Mouse (Mus musculus): ENCODE data around the gene Primpol.

Gene Primpol

DNA sequence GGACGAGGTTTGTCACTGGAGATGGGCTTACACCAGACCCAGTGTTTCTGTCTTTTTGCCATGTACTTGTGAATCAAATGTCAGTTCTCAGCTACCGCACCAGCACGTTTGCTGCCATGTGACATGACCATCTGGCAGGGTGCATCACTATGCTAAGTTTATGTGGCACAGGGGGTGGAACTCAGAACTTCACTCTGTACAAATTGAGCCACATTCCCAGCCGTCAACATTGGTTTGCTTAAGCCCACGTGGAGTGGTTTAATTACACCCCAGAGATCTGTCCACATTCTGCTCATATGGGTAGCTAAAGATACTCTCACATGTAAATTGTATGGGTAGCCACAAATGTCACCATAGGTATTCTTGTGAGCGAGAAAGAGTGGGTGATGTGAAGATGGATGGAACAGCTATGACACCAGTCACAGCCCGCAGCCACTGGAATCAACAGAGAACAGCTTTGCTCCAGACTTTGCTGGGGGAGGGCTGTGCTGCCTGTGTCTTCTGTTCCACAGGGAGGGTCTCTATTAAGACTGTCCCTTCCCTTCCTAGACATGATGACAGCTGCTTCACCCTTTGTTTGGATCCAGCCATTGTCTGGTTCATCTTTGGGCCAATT lies 50.0 kb downstream of the Primpol start:
- DNase-seq (ENCODE audit: extremely low spot score, low spot score) = no peak

DNA sequence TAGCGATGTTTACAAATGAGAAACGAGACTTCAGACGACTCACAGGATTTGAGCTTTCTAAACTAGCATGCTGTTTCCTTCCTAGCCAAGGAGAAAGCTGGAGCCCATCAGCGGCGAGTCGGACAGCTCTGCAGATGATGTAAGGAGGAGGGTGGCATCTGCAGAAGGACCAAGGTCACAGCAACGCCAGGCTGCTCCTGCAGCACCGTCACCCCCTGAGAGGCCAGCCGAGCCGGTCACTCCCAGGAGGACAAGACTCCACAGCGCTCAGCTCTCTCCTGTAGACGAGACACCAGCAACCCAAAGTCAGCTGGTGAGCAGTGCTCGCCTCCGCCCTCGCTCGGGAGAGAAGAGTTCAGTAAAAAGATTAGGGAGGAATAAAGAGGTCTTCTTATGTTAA lies 54.7 kb downstream of the Primpol start:
- DNase-seq (ENCODE audit: extremely low spot score, low spot score) = no peak

DNA sequence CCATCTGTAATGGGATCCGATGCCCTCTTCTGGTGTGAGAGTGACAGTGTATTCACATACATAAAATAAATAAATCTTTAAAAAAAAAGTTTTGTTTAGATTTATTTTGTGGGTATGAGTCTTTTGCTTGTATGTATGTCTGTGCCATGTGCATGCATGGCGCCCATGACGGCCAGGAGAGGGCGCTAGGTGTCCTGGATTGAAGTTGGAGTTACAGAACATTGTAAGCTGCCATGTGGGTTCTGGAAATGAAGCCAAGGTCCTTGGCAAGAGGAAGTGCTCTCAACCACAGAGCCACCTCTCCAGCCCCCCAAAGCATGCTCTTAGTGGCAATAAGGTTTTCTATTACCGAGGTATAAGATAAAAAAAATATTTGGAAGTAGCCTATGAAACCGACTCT lies 57.6 kb downstream of the Primpol start:
- DNase-seq (ENCODE audit: extremely low spot score, low spot score) = peak; percentile 25

DNA sequence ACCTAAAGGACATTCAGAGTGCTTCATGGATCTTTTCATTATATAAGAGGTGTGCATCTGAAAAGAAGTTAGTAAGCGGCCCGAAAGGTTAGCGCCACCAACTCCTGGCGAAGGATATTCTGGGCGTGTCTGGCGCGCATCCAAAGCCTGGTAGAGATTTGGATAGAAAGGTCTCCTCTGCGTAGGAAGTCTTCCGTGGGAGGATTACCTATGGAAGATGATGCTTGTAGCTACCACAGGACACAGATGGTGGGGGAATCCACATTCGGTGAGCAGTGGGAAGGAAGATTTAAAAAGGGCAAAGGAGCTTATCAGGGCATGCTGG lies 64.6 kb downstream of the Primpol start:
- DNase-seq (ENCODE audit: extremely low spot score, low spot score) = no peak

DNA sequence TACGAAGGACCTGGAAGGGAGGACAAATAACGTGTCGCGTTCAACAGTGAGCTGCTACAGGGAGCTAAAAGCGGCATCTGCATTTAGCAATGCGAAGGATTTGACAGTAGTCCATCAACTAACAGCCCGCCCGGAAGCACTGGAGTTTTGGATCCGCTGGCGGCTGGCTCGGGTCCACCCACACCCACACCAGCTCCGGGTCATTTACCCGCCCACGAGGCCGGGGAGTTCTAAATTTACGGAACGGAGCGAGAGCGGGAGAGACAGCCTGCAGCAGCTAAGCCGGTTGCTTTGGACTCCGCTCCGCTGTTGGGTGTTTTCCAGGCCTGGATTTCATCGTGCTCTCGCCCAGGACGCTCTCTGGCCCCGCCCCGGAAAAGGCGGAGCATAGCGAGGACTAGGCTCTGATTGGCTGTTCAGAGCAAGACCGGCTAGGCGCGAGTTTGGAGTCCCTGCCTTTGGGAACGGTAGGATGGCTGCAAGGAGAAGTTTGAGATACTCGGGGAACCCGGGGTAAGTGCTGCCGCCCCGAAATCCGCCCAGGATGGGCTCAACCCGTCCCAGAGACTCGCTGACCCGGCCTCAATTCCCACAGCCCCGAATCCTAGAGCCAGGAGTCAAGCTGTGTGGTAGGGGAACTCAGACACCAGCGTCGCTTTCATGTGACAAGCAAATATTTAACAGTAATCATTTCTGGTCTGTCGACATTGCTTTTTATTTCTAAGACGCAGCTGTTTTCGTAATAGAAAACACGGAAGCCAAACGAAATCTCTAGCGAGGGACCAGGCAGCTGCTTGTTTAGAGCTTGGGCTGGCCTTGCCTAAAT lies 65.2 kb downstream of the Primpol start, which contains the start of gene Cenpu:
Gene Cenpu (plus strand): TSS at position 414 of the 826 bp plus-strand sequence.
- peak; percentile 99 for DNase-seq (ENCODE audit: extremely low spot score, low spot score)

DNA sequence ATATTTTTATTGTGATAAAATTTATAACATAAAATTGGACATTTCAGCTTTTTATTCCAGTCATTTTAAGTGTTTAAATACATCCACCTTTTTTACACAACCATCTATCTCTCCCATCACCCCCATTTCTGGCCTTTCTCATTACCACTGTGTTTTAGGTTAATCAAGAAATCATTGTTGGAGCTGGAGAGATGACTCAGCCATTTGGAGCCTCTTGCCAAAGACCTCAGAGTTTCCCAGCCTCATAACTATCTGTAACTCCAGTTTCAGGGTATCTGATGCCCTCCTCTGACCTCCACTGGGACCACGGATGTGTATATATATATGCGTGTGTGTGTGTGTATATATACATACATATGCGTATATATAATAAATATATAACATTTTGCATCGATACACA lies 66.0 kb downstream of the Primpol start:
- no peak for DNase-seq (ENCODE audit: extremely low spot score, low spot score)

DNA sequence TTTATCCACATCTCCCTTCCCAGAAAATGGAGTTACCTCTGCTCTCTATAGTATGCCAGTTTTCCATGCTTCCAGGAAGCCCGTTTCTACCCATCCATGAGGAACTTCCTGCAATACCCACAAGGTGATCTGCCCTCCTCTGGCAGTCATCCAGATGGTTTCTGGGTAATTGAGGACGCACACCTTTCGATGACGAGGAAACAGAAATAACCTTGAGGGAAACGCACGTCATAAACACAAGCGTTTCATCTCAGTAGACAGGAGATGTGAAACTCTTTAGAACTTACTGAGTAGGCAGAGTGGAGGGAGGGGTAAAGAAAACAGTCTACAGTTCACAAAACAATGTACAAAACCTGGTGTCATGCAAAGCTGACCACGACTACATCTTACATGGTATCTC lies 67.0 kb downstream of the Primpol start:
- DNase-seq (ENCODE audit: extremely low spot score, low spot score) = no peak

DNA sequence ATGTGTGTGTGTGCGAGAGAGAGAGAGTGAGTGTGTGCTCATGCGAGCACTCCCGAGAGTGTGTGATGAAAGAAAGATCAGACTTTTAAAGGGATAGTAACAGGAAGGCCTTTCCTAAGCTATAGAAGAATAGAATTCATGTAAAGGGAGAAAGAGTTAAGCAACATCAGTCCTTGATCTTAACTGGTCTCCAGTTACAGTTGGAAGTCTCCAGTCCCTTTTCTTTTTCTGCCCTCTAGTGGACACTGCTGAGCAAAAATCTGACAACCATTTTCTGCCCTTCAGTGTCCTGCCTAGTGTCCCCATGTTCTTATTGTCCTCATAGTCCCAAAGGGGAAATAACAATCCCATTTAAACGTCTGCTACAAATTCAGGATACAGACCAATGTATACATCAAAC lies 69.8 kb downstream of the Primpol start:
- peak; percentile 25 for DNase-seq (ENCODE audit: extremely low spot score, low spot score)

DNA sequence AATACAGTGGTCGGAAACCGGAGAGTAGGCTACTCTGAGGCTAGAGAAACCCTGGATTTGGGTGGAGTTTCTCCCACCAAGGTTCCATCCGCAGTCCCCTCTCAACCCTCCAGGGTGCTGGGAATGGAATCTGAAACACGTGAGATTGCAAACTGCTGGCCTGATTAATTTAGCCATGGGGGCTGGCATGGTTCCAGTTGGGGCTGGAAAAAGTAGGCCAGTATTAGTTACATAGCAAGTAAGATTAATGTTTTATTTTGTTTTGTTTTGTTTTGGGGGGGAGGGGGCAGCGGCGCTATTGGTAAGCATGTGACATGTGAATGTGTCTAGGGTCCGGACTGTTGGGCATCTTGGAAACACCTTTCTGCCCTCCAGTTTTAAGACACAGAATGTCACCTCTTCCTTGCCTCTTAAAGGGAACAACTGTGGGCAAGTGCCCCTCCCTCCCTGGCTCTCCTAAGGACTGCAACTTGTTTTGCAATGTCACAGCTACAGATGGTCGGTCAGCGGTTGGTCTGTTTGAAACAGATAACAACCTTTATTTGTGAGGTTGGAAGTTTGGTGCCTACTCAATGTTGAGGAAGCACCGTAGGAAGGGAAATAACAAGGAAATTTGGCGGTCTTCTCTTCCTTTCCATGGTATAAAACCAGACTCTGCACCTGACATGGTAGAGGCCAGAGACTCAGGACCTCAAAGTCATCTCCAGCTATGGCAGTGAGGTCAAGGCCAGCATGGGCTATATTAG lies 70.4 kb downstream of the Primpol start:
- no peak for DNase-seq (ENCODE audit: extremely low spot score, low spot score)

DNA sequence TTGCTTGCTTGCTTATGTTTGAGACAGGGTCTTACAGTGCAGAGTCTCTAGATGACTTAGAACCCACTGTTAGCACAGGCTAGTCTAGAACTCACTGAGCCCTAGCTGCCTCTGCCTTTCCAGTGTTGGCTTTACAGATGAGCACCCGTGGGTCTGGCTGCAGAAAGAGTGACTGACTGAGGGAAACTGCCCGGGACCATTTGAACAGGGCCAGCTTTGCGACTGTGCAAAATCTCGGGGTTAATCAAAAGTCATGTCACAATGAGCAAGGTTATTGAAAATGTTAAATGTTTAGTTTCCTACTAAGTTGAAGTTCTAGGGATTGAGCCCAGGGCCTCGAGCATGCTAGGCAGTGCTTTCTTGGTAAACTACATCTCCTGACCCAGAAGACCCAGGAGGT lies 71.2 kb downstream of the Primpol start:
- no peak for DNase-seq (ENCODE audit: extremely low spot score, low spot score)

DNA sequence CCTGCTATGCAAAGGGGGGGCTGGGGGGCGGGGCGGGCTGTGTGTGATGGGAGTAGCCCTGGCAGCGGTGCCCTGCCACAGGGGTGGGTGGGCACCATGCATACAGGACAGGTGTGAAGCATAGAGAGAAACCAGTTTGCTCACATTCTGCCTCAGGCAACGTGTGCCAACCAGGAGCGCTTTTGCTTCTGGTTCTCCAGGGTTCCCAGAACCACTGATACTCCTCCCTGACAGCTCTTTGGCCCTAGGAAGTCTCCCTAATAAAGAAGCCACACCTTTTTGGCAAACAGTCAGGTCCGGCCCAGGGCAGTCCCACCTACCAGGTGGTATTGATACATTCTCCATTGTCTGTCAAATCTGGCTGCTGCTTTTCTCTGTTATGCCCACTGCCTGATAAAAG lies 73.3 kb downstream of the Primpol start:
- DNase-seq (ENCODE audit: extremely low spot score, low spot score) = no peak

DNA sequence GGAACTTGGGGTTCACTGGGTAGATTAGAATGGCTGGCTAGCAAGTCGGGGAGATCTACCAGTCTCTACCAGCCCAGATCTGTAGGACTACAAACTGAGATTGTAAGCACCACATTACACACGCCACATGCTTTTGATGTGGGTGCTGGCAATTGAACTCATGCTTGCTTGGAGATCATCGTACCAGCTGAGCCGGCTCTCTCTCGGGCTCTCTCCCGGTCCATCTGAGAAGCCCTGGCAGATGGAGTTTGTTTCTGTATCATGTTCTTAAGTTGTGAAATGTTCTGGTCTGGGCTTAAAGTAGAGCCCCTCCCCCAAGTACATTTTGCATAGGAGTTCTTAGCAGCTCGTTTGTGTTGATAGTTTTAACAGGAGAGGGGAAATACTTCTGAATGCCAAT lies 73.8 kb downstream of the Primpol start:
- no peak for DNase-seq (ENCODE audit: extremely low spot score, low spot score)

DNA sequence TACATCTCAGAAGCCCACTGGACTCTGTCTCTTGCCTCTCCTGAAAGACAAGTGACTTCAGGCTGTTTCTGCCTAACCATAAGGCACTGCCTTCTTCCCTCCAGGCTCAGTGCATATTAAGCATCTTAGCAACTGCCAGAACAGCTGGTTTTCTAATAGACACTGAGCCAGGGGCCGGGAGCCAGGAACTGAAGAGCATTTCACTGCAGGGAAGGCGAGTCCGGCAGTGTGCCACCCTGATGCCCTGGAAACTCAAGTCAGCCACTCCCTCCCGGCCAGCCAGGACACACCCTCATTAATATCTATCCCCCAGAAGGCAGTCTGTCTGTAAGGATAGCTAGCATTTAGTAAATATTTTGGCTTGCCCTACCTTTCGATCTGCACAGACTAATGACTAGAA lies 77.3 kb downstream of the Primpol start:
- peak; percentile 22 for DNase-seq (ENCODE audit: extremely low spot score, low spot score)

DNA sequence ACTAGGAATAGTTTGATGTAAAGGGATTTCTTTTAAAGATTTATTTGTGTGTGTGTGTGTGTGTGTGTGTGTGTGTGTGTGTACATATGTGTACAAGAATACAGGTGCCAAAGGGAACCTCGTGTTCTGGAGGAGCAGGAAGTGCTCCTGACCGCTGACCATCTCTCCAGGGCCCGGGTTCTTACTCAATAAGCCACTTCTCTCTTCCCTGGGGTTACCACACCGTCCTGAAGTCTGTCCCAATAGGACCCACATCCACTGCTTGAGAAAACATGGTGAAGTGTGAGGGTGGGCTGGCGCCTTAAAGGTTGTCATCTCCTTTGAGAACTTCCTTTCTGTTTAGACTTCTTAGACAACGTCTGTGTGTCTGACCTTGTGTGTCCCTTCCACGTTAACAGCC lies 83.1 kb downstream of the Primpol start:
- no peak for DNase-seq (ENCODE audit: extremely low spot score, low spot score)

DNA sequence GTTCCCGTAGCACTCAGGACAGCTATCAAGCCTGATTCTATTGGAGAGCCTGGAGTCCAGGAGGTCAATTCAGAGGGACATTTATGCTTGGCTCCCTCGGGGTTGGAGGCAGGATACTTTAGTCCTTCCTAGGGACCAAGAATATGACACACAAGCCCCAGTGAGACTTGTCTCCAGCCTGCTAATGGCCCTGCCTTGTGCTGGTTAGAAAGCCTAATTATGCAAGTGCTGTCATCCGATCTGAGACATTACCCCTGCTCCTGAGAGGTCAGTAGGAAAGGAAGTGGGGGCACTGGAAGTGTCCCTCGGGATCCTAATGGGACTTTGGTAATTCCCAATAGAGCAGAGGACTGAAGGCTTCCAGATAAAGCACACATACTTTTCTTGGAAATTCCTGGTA lies 86.5 kb downstream of the Primpol start:
- no peak for DNase-seq (ENCODE audit: extremely low spot score, low spot score)

DNA sequence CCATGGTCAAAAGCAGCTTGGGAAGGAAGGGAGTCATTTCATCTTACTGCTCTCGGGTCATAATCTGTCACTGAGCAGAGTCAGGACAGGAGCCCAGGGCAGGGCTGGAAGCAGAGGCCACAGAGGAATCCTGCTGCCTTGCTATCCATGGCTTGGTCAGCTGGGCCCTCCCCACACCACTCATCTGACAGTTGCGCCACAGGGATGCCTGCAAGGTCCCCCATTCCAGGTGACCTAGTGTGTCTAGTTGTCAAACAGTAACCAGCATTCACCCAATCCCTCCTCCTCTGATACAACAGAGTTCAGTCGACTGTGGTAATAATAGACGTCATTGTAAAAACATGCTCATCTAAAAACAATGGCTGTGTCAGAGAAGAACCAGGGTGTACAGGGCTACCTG lies 87.5 kb downstream of the Primpol start:
- DNase-seq (ENCODE audit: extremely low spot score, low spot score) = no peak

DNA sequence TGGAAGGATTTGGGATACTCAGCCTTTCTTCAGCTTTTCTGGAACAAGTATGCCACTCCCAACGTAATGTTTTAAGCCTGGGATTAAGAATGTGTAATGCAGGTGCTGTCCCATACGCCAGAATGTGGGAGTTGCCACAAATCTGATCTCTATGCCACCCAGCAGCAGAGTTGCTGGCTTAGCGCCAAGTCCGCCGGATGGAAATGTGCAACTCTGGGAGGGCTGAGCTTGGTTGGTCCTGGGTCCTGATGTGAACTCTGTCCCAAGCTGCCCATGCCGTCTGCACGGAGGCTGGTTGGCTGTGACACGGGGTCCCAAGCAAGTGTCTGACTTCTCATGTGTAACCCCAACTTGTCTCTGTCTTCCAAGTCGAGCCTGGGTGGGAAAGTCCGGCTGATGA lies 90.2 kb downstream of the Primpol start:
- DNase-seq (ENCODE audit: extremely low spot score, low spot score) = no peak

DNA sequence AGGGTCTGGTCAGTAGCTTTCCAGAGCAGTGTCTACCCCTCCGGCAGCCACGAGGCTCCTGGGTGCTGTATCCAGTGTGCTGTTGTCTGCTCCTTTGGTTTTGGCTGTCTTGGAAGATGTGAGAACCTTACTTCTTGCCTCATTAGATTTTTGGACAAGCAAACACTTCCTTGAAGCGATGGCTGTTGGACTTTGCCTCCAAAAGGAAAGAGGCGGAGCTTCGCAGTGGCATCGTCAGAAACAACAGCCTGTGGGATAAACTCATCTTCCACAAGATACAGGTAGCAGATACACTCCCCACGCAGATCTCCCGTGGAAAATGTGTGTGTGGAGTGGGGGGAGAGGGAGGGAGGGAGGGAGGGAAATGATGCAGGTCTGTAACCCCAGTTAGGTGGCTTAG lies 90.9 kb downstream of the Primpol start:
- no peak for DNase-seq (ENCODE audit: extremely low spot score, low spot score)

Measured in neural tube, embryonic 10.5 days (tissue).